27 mouse cellular contexts compared by ENCODE assay signal in the genomic region with DNA sequence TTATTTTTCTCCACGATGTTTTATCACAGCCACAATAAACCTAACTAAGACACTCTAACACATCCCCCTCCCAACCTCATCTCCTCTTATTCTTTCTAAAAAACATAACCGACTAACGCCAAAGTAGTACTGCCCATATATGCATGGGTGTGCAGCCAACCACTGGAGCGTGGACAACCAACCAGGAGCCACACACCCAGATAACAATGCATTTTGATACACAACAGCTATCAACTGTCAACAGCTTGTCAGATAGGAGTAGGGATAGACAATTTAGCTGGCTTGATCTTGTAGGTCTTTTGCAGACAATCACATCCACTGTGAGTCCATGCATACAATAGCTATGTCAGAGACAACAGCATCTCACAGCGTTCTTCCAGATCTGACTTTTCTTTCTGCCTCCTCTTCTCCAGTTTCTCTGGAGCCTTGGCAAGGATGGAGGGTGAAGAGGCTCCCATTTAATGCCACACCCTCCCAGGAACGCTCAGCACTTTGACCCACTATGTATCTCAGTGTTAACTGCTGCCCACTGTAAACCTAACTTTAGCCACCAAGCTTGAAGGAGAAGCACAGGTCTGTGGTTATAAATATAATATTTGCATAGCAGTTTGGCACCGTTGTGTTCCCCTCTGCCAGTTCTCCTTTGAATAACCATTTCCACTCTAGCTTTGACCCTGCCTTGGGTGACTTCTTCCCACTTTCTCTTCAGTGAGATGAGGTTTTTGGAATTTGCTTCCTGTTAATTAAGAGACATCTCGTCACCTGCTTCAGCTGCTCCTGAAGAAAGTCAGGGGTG. TPM values are rescaled to one million over a fixed set of nuclear protein-coding genes. Genes with fewer than 3 reads are reported as not detected.
DNase-seq lines count a peak whose midpoint lies in the region; ATAC-seq and TF ChIP-seq lines count a peak whose summit lies in the region.
"Had no signal": no experiment of that assay in that cellular context is flagged by ENCODE, and none has a peak within 500 bp of the region (broad histone marks: within the 10 kb centered on the region; RNA-seq: fewer than 3 reads in every experiment).

No protein-coding gene starts in this region.

- H3K79me2 ChIP-seq in CH12.LX (replicated peaks; ENCODE audit: control insufficient read depth, extremely low read depth, insufficient read depth, poor library complexity, severe bottlenecking): no peaks in the 10 kb centered on the region

- H3K4me3 ChIP-seq in heart, embryonic 10.5 days: no peak overlapping the region
- no peak overlapping the region for H3K4me3 ChIP-seq in intestine, embryonic 14.5 days (ENCODE audit: low read depth, low read length)
- no peak overlapping the region for H3K4me3 ChIP-seq in intestine, postnatal 0 days (ENCODE audit: low read depth, low read length)
- H3K4me3 ChIP-seq in CH12.LX (replicated peaks in 1 of 3; ENCODE audit: low read depth in 2 of 3, low read length in 2 of 3, poor library complexity in 1 of 3): no peak overlapping the region
- H3K4me3 ChIP-seq: embryonic facial prominence, embryonic 12.5 days; heart, embryonic 13.5 days; hindbrain, embryonic 12.5 days; limb, embryonic 12.5 days had no signal

- no peak for TF ChIP-seq EP300 in CH12.LX (IDR thresholded peaks at IDR 0.05; ENCODE audit: low read length)

- TF ChIP-seq RAD21 in CH12.LX (IDR thresholded peaks at IDR 0.05; ENCODE audit: low read depth, low read length): no peak

- intact Hi-C loops in heart, postnatal 25 days (cut with DNase I): no loop called here

- H3K9ac ChIP-seq in intestine, embryonic 14.5 days (ENCODE audit: low read length): no peak overlapping the region
- H3K9ac ChIP-seq in intestine, postnatal 0 days (ENCODE audit: low read depth, low read length): no peak overlapping the region
- no peak overlapping the region for H3K9ac ChIP-seq in CH12.LX (ENCODE audit: insufficient read depth, low read depth)
- H3K9ac ChIP-seq: embryonic facial prominence, embryonic 12.5 days; heart, embryonic 13.5 days; hindbrain, embryonic 12.5 days; limb, embryonic 12.5 days had no signal

- no peaks in the 10 kb centered on the region for H3K36me3 ChIP-seq in heart, embryonic 10.5 days
- no peaks in the 10 kb centered on the region for H3K36me3 ChIP-seq in intestine, embryonic 14.5 days (ENCODE audit: control insufficient read depth, insufficient read depth, low read length)
- H3K36me3 ChIP-seq in intestine, postnatal 0 days (ENCODE audit: control insufficient read depth, insufficient read depth): no peaks in the 10 kb centered on the region
- H3K36me3 ChIP-seq in CH12.LX (replicated peaks in 1 of 2; ENCODE audit: control insufficient read depth in 1 of 2, insufficient read depth in 1 of 2, low read length in 1 of 2): no peaks in the 10 kb centered on the region
- H3K36me3 ChIP-seq: embryonic facial prominence, embryonic 12.5 days; heart, embryonic 13.5 days; hindbrain, embryonic 12.5 days; limb, embryonic 12.5 days had no signal

- peaks cover 17% of the 10 kb centered on the region for H3K4me1 ChIP-seq in heart, embryonic 10.5 days
- no peaks in the 10 kb centered on the region for H3K4me1 ChIP-seq in intestine, embryonic 14.5 days (replicated peaks; ENCODE audit: control insufficient read depth, insufficient read depth, low read length)
- no peaks in the 10 kb centered on the region for H3K4me1 ChIP-seq in intestine, postnatal 0 days (replicated peaks; ENCODE audit: control insufficient read depth, insufficient read depth, low read length)
- H3K4me1 ChIP-seq in CH12.LX (ENCODE audit: control insufficient read depth in 1 of 2, insufficient read depth in 2 of 2): peaks cover 11 to 24% of the 10 kb centered on the region in 2 experiments
- H3K4me1 ChIP-seq: embryonic facial prominence, embryonic 12.5 days; hindbrain, embryonic 12.5 days; limb, embryonic 12.5 days had no signal

- TF ChIP-seq POLR2A in CH12.LX (IDR thresholded peaks at IDR 0.05; ENCODE audit: low read depth, low read length): no peak

- H3K4me2 ChIP-seq in intestine, embryonic 14.5 days (ENCODE audit: low read length): no peak overlapping the region
- H3K4me2 ChIP-seq in intestine, postnatal 0 days (replicated peaks; ENCODE audit: low read depth): no peak overlapping the region
- peak overlapping the region; percentile 63; the same call in 1 of the 2 replicates for H3K4me2 ChIP-seq in CH12.LX (ENCODE audit: insufficient read depth, low read depth, poor library complexity, severe bottlenecking)
- H3K4me2 ChIP-seq: embryonic facial prominence, embryonic 12.5 days; heart, embryonic 13.5 days; hindbrain, embryonic 12.5 days; limb, embryonic 12.5 days had no signal

- ATAC-seq in intestine, embryonic 14.5 days (replicated peaks; ENCODE audit: low FRiP score, low TSS enrichment, low read depth): no peak
- no peak for ATAC-seq in intestine, postnatal 0 days
- ATAC-seq in megakaryocyte progenitor cell, adult 5-6 weeks (replicated peaks; ENCODE audit: poor library complexity): peak; percentile 73
- no peak for ATAC-seq in activated CD4-positive, CD25-positive, alpha-beta regulatory T cell, adult 4 months
- ATAC-seq: forebrain, embryonic 14.5 days; hindbrain, postnatal 0 days; intestine, embryonic 16.5 days; lung, postnatal 0 days had no signal

- peak; percentile 10 for DNase-seq in heart, embryonic 10.5 days (ENCODE audit: low spot score)
- DNase-seq in heart, postnatal 25 days (ENCODE audit: low spot score): no peak
- DNase-seq in intestine, embryonic 14.5 days (ENCODE audit: low spot score): peak; percentile 21
- DNase-seq in CH12.LX (ENCODE audit: extremely low read depth): peak; percentile 27
- DNase-seq: adrenal gland, postnatal 25 days; cerebellum, adult 11-12 months; cerebellum, adult 9-11 months; embryo, embryonic 11 days; kidney, adult 9 months; kidney, postnatal 10 days; layer of hippocampus, adult 9-11 months; lung, adult 18-20 months; lung, postnatal 4 days; midbrain, embryonic 14.5 days; thymus, adult 2 months; thymus, postnatal 36 days had no signal

- no peak for TF ChIP-seq CTCF in intestine, postnatal 0 days (IDR thresholded peaks at IDR 0.05; ENCODE audit: low read depth)
- TF ChIP-seq CTCF in CH12.LX (conservative IDR thresholded peaks at IDR 0.05 in 1 of 2, IDR thresholded peaks at IDR 0.05 in 1 of 2; ENCODE audit: low read depth in 2 of 2, low read length in 2 of 2): no peak

- WGBS in heart, embryonic 10.5 days: 68% methylated on average over 8 of the region's 8 CpGs
- 76% methylated on average over 8 of the region's 8 CpGs for WGBS in intestine, embryonic 14.5 days
- 72% methylated on average over 8 of the region's 8 CpGs for WGBS in intestine, postnatal 0 days

- dilution Hi-C loops in CH12.LX (cut with MboI; ENCODE audit: extremely low pct_ligation_motif_present, extremely low pct_unique_long_range_greater_than_20kb, low sequenced_read_pairs): no loop called here

- H3K27ac ChIP-seq in heart, embryonic 10.5 days: no peak overlapping the region
- H3K27ac ChIP-seq in intestine, embryonic 14.5 days (ENCODE audit: low read depth): no peak overlapping the region
- no peak overlapping the region for H3K27ac ChIP-seq in intestine, postnatal 0 days (ENCODE audit: low read depth, low read length)
- H3K27ac ChIP-seq in CH12.LX (ENCODE audit: insufficient read depth, low read depth): no peak overlapping the region
- H3K27ac ChIP-seq: embryonic facial prominence, embryonic 12.5 days; heart, embryonic 13.5 days; hindbrain, embryonic 12.5 days; hindbrain, postnatal 0 days; limb, embryonic 12.5 days had no signal

- H3K27me3 ChIP-seq in heart, embryonic 10.5 days (ENCODE audit: insufficient read depth, poor library complexity, severe bottlenecking): no peaks in the 10 kb centered on the region
- no peaks in the 10 kb centered on the region for H3K27me3 ChIP-seq in intestine, embryonic 14.5 days (replicated peaks; ENCODE audit: control insufficient read depth, insufficient read depth, low read length)
- H3K27me3 ChIP-seq in intestine, postnatal 0 days (replicated peaks; ENCODE audit: control insufficient read depth, insufficient read depth, low read length): no peaks in the 10 kb centered on the region
- no peaks in the 10 kb centered on the region for H3K27me3 ChIP-seq in CH12.LX (replicated peaks)
- H3K27me3 ChIP-seq: embryonic facial prominence, embryonic 12.5 days; heart, embryonic 13.5 days; hindbrain, embryonic 12.5 days; limb, embryonic 12.5 days had no signal

- no peaks in the 10 kb centered on the region for H3K9me3 ChIP-seq in heart, embryonic 10.5 days
- no peaks in the 10 kb centered on the region for H3K9me3 ChIP-seq in intestine, embryonic 14.5 days (ENCODE audit: control insufficient read depth, low read length)
- no peaks in the 10 kb centered on the region for H3K9me3 ChIP-seq in intestine, postnatal 0 days (ENCODE audit: control insufficient read depth)
- no peaks in the 10 kb centered on the region for H3K9me3 ChIP-seq in CH12.LX (replicated peaks; ENCODE audit: low read length)
- H3K9me3 ChIP-seq: embryonic facial prominence, embryonic 12.5 days; heart, embryonic 13.5 days; hindbrain, embryonic 12.5 days; limb, embryonic 12.5 days had no signal

- in situ Hi-C loops in CH12.LX (cut with MboI; ENCODE audit: low pct_ligation_motif_present, low pct_unique_long_range_greater_than_20kb, low sequenced_read_pairs): no loop called here

TF ChIP-seq in CH12.LX, 34 proteins besides CTCF, POLR2A, EP300 and RAD21:
- TF ChIP-seq SIN3A (IDR thresholded peaks at IDR 0.05; ENCODE audit: low read length) (no peak), MEF2A (IDR thresholded peaks at IDR 0.05; ENCODE audit: borderline replicate concordance, low read depth, low read length) (0 out of 2 replicates have a peak, but pooled peaks have one; percentile 55)
TF ChIP-seq in CH12.LX: peak in this region for 1.

RNA-seq across cellular contexts. Expression of a gene that starts 12.0 kb away (rescaled TPM):
- polyA plus RNA-seq in heart, embryonic 10.5 days (2016; fragmentation: Nextera tagmentation; extraction: Ambion mirVana): 68.3 and 92.7 TPM in 2 replicates
- total RNA-seq in heart, postnatal 25 days (2021): 10 to 100 TPM; 50.0 to 53.1 TPM
- polyA plus RNA-seq in intestine, embryonic 14.5 days (2014; fragmentation: Nextera tagmentation; extraction: Ambion mirVana): 57.8 and 64.7 TPM in 2 replicates
- polyA plus RNA-seq in intestine, postnatal 0 days (2015; fragmentation: Nextera tagmentation; extraction: Ambion mirVana): 10.3 and 14.2 TPM in 2 replicates
- 24.1 and 37.0 TPM in 2 replicates for total RNA-seq in CH12.LX (2012; rRNA removed)
- total RNA-seq in CH12.LX (2014; rRNA removed): 45.8 and 53.7 TPM in 2 replicates
- 17.8 and 19.7 TPM in 2 replicates for polyA plus RNA-seq in CH12.LX (2012; ENCODE audit: insufficient read length, low read depth)
- 1.1 and 1.4 TPM in 2 replicates for total RNA-seq in megakaryocyte progenitor cell, adult 5-6 weeks (2015)
- total RNA-seq in megakaryocyte progenitor cell, adult 5-6 weeks (2017): 0.29 and 1.5 TPM in 2 replicates
- polyA plus RNA-seq in activated CD4-positive, CD25-positive, alpha-beta regulatory T cell, adult 4 months (2017; shearing (Covaris generic)): under 1 TPM; 0.28 to 0.69 TPM
